Mouse (Mus musculus): ENCODE results near the gene Rin3.

- TF ChIP-seq MAFK (IDR thresholded peaks at IDR 0.05; ENCODE audit: insufficient read depth, low read depth, low read length), result no peak
- no peak for TF ChIP-seq HCFC1 (IDR thresholded peaks at IDR 0.05; ENCODE audit: borderline replicate concordance, insufficient read depth, low read length)
- TF ChIP-seq ZC3H11A (IDR thresholded peaks at IDR 0.05; ENCODE audit: borderline replicate concordance, low read depth, low read length), result no peak
- no peak for TF ChIP-seq ZNF384 (IDR thresholded peaks at IDR 0.05; ENCODE audit: low read depth, low read length)
- no peak for TF ChIP-seq CHD2 (IDR thresholded peaks at IDR 0.05; ENCODE audit: low read depth, low read length)
Observed at GRCm38 (mm10) chr12:102275833-102276443, 6.9 kb upstream of the Rin3 start.
